Mouse (Mus musculus) myocyte (in vitro differentiated cells): Measurements from ENCODE around the gene Snx29. TPM values are rescaled to one million over a fixed set of nuclear protein-coding genes. Genes with fewer than 3 reads are reported as not detected.

ENCODE experiments used
- H3K27me3 ChIP-seq: one replicate; pipeline ENCODE4 v1.6.1; 2011; ENCODE audit not compliant: control insufficient read depth, insufficient read depth, insufficient read length
- H3K36me3 ChIP-seq: one replicate; pipeline ENCODE4 v1.6.1; 2011; ENCODE audit not compliant: control insufficient read depth, insufficient read depth
- H3K4me2 ChIP-seq: one replicate; pipeline ENCODE4 v1.6.1; 2011; ENCODE audit warnings: low read depth, control low read depth
- H3K4me3 ChIP-seq: one replicate; pipeline ENCODE4 v1.5.1; 2011; ENCODE audit warnings: mild to moderate bottlenecking, control low read depth, moderate library complexity
- H3K79me2 ChIP-seq: one replicate; pipeline ENCODE4 v1.6.1; 2011; ENCODE audit not compliant: control insufficient read depth, insufficient read depth
- H3ac ChIP-seq: one replicate; pipeline ENCODE4 v1.6.1; 2011; ENCODE audit not compliant: control insufficient read depth, insufficient read length
- CEBPB ChIP-seq: IDR thresholded peaks from 2 replicates; pipeline ENCODE4 v1.6.1; 2011; ENCODE audit warnings: mild to moderate bottlenecking, moderate library complexity; ENCODE audit not compliant: poor library complexity, insufficient read depth, severe bottlenecking
- E2F4 ChIP-seq: IDR thresholded peaks from one replicate; pipeline ENCODE4 v1.6.1; 2011; ENCODE audit warnings: mild to moderate bottlenecking, control low read depth, moderate library complexity; ENCODE audit not compliant: insufficient read depth
- MAX ChIP-seq: IDR thresholded peaks from one replicate; pipeline ENCODE4 v1.6.1; 2011; ENCODE audit warnings: low read depth, mild to moderate bottlenecking, control low read depth
- MYOD1 ChIP-seq, 3 experiments: IDR thresholded peaks; one replicate each; pipeline ENCODE4 v1.6.1; 2011; ENCODE audit warnings: control low read depth in 2 of 3, low read depth in 2 of 3, mild to moderate bottlenecking in 2 of 3, moderate library complexity in 1 of 3; ENCODE audit not compliant: insufficient read length in 2 of 3, control insufficient read depth in 1 of 3
- MYOG ChIP-seq, 3 experiments: IDR thresholded peaks; one replicate each; pipeline ENCODE4 v1.6.1; 2011; ENCODE audit warnings: control low read depth in 2 of 3, low read depth in 2 of 3, mild to moderate bottlenecking in 2 of 3; ENCODE audit not compliant: insufficient read length in 2 of 3, control insufficient read depth in 1 of 3, insufficient read depth in 1 of 3
- POLR2A ChIP-seq: IDR thresholded peaks from one replicate; pipeline ENCODE4 v1.6.1; 2011; ENCODE audit warnings: low read depth, mild to moderate bottlenecking, control low read depth, moderate library complexity; ENCODE audit not compliant: insufficient read length
- POLR2AphosphoS2 ChIP-seq: IDR thresholded peaks from one replicate; pipeline ENCODE4 v1.6.1; 2011; ENCODE audit warnings: low read depth, control low read depth; ENCODE audit not compliant: insufficient read length
- REST ChIP-seq: IDR thresholded peaks from one replicate; pipeline ENCODE4 v1.6.1; 2011; ENCODE audit warnings: mild to moderate bottlenecking, control low read depth, moderate library complexity; ENCODE audit not compliant: insufficient read depth, insufficient read length
- SRF ChIP-seq: IDR thresholded peaks from one replicate; pipeline ENCODE4 v1.6.1; 2011; ENCODE audit warnings: low read depth; ENCODE audit not compliant: control insufficient read depth, insufficient read length
- TCF12 ChIP-seq: IDR thresholded peaks from one replicate; pipeline ENCODE4 v1.6.1; 2011; ENCODE audit warnings: mild to moderate bottlenecking, control low read depth; ENCODE audit not compliant: poor library complexity, insufficient read depth, severe bottlenecking
- TCF3 ChIP-seq: IDR thresholded peaks from one replicate; pipeline ENCODE4 v1.6.1; 2011; ENCODE audit warnings: low read depth, control low read depth; ENCODE audit not compliant: insufficient read length
- USF1 ChIP-seq: IDR thresholded peaks from one replicate; pipeline ENCODE4 v1.6.1; 2011; ENCODE audit warnings: low read depth, mild to moderate bottlenecking, control low read depth, moderate library complexity
- polyA plus RNA-seq: library from polyadenylated mRNA; unstranded; fragments of >200 nt; fragmentation: generic; extraction: Trizol; gene quantifications from one replicate; pipeline ENCODE4 v1.2.1, GENCODE M21; 2012; ENCODE audit warnings: missing spikeins

Snx29 gene
- polyA plus RNA-seq, 1 experiment, result 1.7 TPM

- no peaks in the 10 kb centered on the region for H3K27me3 ChIP-seq
- no peaks in the 10 kb centered on the region for H3K36me3 ChIP-seq
- H3ac ChIP-seq, result no peak overlapping the region
- TF ChIP-seq REST, result no peak
- no peak for TF ChIP-seq MYOD1 (IDR thresholded peaks at IDR 0.05; ENCODE audit: control insufficient read depth in 1 of 3, insufficient read length in 2 of 3, low read depth in 2 of 3)
- TF ChIP-seq SRF, result no peak
- TF ChIP-seq MAX, result no peak
- TF ChIP-seq USF1, result no peak
- TF ChIP-seq TCF12, result no peak
- TF ChIP-seq MYOG (IDR thresholded peaks at IDR 0.05; ENCODE audit: control insufficient read depth in 1 of 3, insufficient read depth in 1 of 3, insufficient read length in 2 of 3, low read depth in 2 of 3), result no peak
- no peak for TF ChIP-seq CEBPB
- no peak for TF ChIP-seq POLR2AphosphoS2
- TF ChIP-seq TCF3, result no peak
- no peak for TF ChIP-seq POLR2A
- no peak overlapping the region for H3K4me3 ChIP-seq
- no peak overlapping the region for H3K4me2 ChIP-seq
- no peaks in the 10 kb centered on the region for H3K79me2 ChIP-seq
These were observed 153.6 kb downstream of the Snx29 start for GRCm38 (mm10) chr16:11476314-11476713.

- Histone ChIP-seq H3K27me3 (no peaks in the 10 kb centered on the region), H3K4me2 (no peak overlapping the region), H3K4me3 (no peak overlapping the region), H3K79me2 (no peaks in the 10 kb centered on the region), H3ac (no peak overlapping the region), H3K36me3 (no peaks in the 10 kb centered on the region)
- TF ChIP-seq USF1 (no peak), TCF3 (no peak), MAX (no peak), POLR2A (no peak), SRF (no peak), REST (no peak), E2F4 (no peak), TCF12 (no peak)
These were observed 154.3 kb downstream of the Snx29 start for GRCm38 (mm10) chr16:11476968-11477367.

- TF ChIP-seq POLR2AphosphoS2 (no peak), MAX (no peak), POLR2A (no peak), REST (no peak), E2F4 (no peak), TCF12 (no peak), CEBPB (no peak), SRF (no peak), USF1 (no peak), MYOG (IDR thresholded peaks at IDR 0.05; ENCODE audit: control insufficient read depth in 1 of 3, insufficient read depth in 1 of 3, insufficient read length in 2 of 3, low read depth in 2 of 3) (no peak), MYOD1 (IDR thresholded peaks at IDR 0.05; ENCODE audit: control insufficient read depth in 1 of 3, insufficient read length in 2 of 3, low read depth in 2 of 3) (no peak), TCF3 (no peak)
- no peaks in the 10 kb centered on the region for H3K27me3 ChIP-seq
- no peak overlapping the region for H3K4me3 ChIP-seq
- H3K79me2 ChIP-seq, result no peaks in the 10 kb centered on the region
- no peak overlapping the region for H3K4me2 ChIP-seq
- H3K36me3 ChIP-seq, result no peaks in the 10 kb centered on the region
- no peak overlapping the region for H3ac ChIP-seq
These were observed 154.9 kb downstream of the Snx29 start for GRCm38 (mm10) chr16:11477591-11477990.

- no peak overlapping the region for H3ac ChIP-seq
- no peaks in the 10 kb centered on the region for H3K36me3 ChIP-seq
- no peaks in the 10 kb centered on the region for H3K79me2 ChIP-seq
- no peak overlapping the region for H3K4me2 ChIP-seq
- no peak overlapping the region for H3K4me3 ChIP-seq
- H3K27me3 ChIP-seq, result no peaks in the 10 kb centered on the region
- TF ChIP-seq POLR2A (no peak), MYOD1 (IDR thresholded peaks at IDR 0.05; ENCODE audit: control insufficient read depth in 1 of 3, insufficient read length in 2 of 3, low read depth in 2 of 3) (no peak), TCF12 (no peak), REST (no peak), CEBPB (no peak)
These were observed 156.9 kb downstream of the Snx29 start for GRCm38 (mm10) chr16:11479605-11480004.

GRCm38 (mm10) chr16:11482189-11482588 is 159.5 kb downstream of the Snx29 start:
- Histone ChIP-seq H3K36me3 (no peaks in the 10 kb centered on the region), H3K4me2 (no peak overlapping the region), H3K27me3 (no peaks in the 10 kb centered on the region), H3K79me2 (no peaks in the 10 kb centered on the region), H3K4me3 (no peak overlapping the region), H3ac (no peak overlapping the region)
- TF ChIP-seq POLR2AphosphoS2, result no peak
